Mouse (Mus musculus): ENCODE data around the gene Dync1i1. TPM values are rescaled to one million over a fixed set of nuclear protein-coding genes. Genes with fewer than 3 reads are reported as not detected.

Gene Dync1i1
- polyA plus RNA-seq, 1 experiment from 2014 or later, result 0.26 TPM

GRCm38 (mm10) chr6:6052696-6053095, 327.3 kb downstream of the Dync1i1 start:
- no peak for ATAC-seq
- H3K9ac ChIP-seq (ENCODE audit: low read depth, low read length), result no peak overlapping the region
- no peak overlapping the region for H3K4me3 ChIP-seq (ENCODE audit: low read length)
- 80% methylated on average over 11 of the region's 11 CpGs for WGBS
- no peak overlapping the region for H3K4me2 ChIP-seq (ENCODE audit: low read depth, low read length)
- H3K9me3 ChIP-seq (ENCODE audit: control insufficient read depth, low read length), result no peaks in the 10 kb centered on the region
- no peaks in the 10 kb centered on the region for H3K27me3 ChIP-seq (replicated peaks; ENCODE audit: control insufficient read depth, insufficient read depth, low read length)
- no peaks in the 10 kb centered on the region for H3K36me3 ChIP-seq (ENCODE audit: control insufficient read depth, insufficient read depth, low read length)
- no peak overlapping the region for H3K27ac ChIP-seq (ENCODE audit: low read length)
- no peaks in the 10 kb centered on the region for H3K4me1 ChIP-seq (ENCODE audit: control insufficient read depth, insufficient read depth, low read length)

GRCm38 (mm10) chr6:6053946-6054345, 328.5 kb downstream of the Dync1i1 start:
- Histone ChIP-seq H3K27me3 (replicated peaks; ENCODE audit: control insufficient read depth, insufficient read depth, low read length) (no peaks in the 10 kb centered on the region), H3K9ac (ENCODE audit: low read depth, low read length) (no peak overlapping the region), H3K36me3 (ENCODE audit: control insufficient read depth, insufficient read depth, low read length) (no peaks in the 10 kb centered on the region), H3K27ac (ENCODE audit: low read length) (no peak overlapping the region), H3K4me3 (ENCODE audit: low read length) (no peak overlapping the region), H3K4me1 (ENCODE audit: control insufficient read depth, insufficient read depth, low read length) (no peaks in the 10 kb centered on the region), H3K4me2 (ENCODE audit: low read depth, low read length) (no peak overlapping the region), H3K9me3 (ENCODE audit: control insufficient read depth, low read length) (no peaks in the 10 kb centered on the region)
- 82% methylated on average over 3 of the region's 3 CpGs for WGBS
- no peak for ATAC-seq

- Histone ChIP-seq H3K4me1 (ENCODE audit: control insufficient read depth, insufficient read depth, low read length) (no peaks in the 10 kb centered on the region), H3K9me3 (ENCODE audit: control insufficient read depth, low read length) (no peaks in the 10 kb centered on the region), H3K36me3 (ENCODE audit: control insufficient read depth, insufficient read depth, low read length) (no peaks in the 10 kb centered on the region), H3K4me2 (ENCODE audit: low read depth, low read length) (no peak overlapping the region), H3K27me3 (replicated peaks; ENCODE audit: control insufficient read depth, insufficient read depth, low read length) (no peaks in the 10 kb centered on the region), H3K9ac (ENCODE audit: low read depth, low read length) (no peak overlapping the region), H3K4me3 (ENCODE audit: low read length) (no peak overlapping the region), H3K27ac (ENCODE audit: low read length) (no peak overlapping the region)
- 67% methylated on average over 3 of the region's 3 CpGs for WGBS
- no peak for ATAC-seq
Observed at GRCm38 (mm10) chr6:6058548-6058947, 333.1 kb downstream of the Dync1i1 start.

- ATAC-seq, result no peak
- no peaks in the 10 kb centered on the region for H3K27me3 ChIP-seq (replicated peaks; ENCODE audit: control insufficient read depth, insufficient read depth, low read length)
- no peaks in the 10 kb centered on the region for H3K9me3 ChIP-seq (ENCODE audit: control insufficient read depth, low read length)
- H3K27ac ChIP-seq (ENCODE audit: low read length), result no peak overlapping the region
- 91% methylated on average over 6 of the region's 6 CpGs for WGBS
- H3K36me3 ChIP-seq (ENCODE audit: control insufficient read depth, insufficient read depth, low read length), result no peaks in the 10 kb centered on the region
- H3K4me3 ChIP-seq (ENCODE audit: low read length), result no peak overlapping the region
- no peaks in the 10 kb centered on the region for H3K4me1 ChIP-seq (ENCODE audit: control insufficient read depth, insufficient read depth, low read length)
- no peak overlapping the region for H3K9ac ChIP-seq (ENCODE audit: low read depth, low read length)
- no peak overlapping the region for H3K4me2 ChIP-seq (ENCODE audit: low read depth, low read length)
Observed at GRCm38 (mm10) chr6:6067201-6067600, 341.8 kb downstream of the Dync1i1 start.

GRCm38 (mm10) chr6:6070015-6070414, 344.6 kb downstream of the Dync1i1 start:
- Histone ChIP-seq H3K9me3 (ENCODE audit: control insufficient read depth, low read length) (no peaks in the 10 kb centered on the region), H3K27me3 (replicated peaks; ENCODE audit: control insufficient read depth, insufficient read depth, low read length) (no peaks in the 10 kb centered on the region), H3K9ac (ENCODE audit: low read depth, low read length) (no peak overlapping the region), H3K4me2 (ENCODE audit: low read depth, low read length) (no peak overlapping the region), H3K4me1 (ENCODE audit: control insufficient read depth, insufficient read depth, low read length) (no peaks in the 10 kb centered on the region), H3K27ac (ENCODE audit: low read length) (no peak overlapping the region), H3K4me3 (ENCODE audit: low read length) (no peak overlapping the region), H3K36me3 (ENCODE audit: control insufficient read depth, insufficient read depth, low read length) (no peaks in the 10 kb centered on the region)
- ATAC-seq, result no peak
- WGBS, result 7% methylated on average over 3 of the region's 3 CpGs

DNA sequence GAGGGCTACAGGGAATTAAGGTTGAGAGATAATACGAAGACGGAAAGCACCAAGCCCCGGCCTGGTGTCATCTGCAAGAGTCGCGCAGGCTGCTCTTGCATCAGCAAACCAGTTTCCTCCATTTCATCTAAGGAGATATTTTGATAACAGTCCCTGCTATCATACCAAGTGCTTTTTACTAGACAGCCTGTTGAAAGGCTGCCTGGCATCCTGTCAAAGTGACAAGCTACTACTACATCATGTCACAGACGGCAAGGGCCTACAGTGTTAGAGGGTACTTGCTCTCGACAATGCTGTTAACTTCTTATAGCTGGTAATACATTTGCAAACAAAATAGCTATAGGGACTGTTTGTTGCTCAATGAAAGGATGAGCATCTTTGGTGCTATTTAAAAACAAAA, 345.6 kb downstream of the Dync1i1 start:
- ATAC-seq, result no peak
- 84% methylated on average over 7 of the region's 7 CpGs for WGBS
- H3K4me1 ChIP-seq (ENCODE audit: control insufficient read depth, insufficient read depth, low read length), result no peaks in the 10 kb centered on the region
- H3K4me3 ChIP-seq (ENCODE audit: low read length), result no peak overlapping the region
- no peak overlapping the region for H3K27ac ChIP-seq (ENCODE audit: low read length)
- no peaks in the 10 kb centered on the region for H3K9me3 ChIP-seq (ENCODE audit: control insufficient read depth, low read length)
- H3K4me2 ChIP-seq (ENCODE audit: low read depth, low read length), result no peak overlapping the region
- H3K27me3 ChIP-seq (replicated peaks; ENCODE audit: control insufficient read depth, insufficient read depth, low read length), result no peaks in the 10 kb centered on the region
- H3K9ac ChIP-seq (ENCODE audit: low read depth, low read length), result no peak overlapping the region
- no peaks in the 10 kb centered on the region for H3K36me3 ChIP-seq (ENCODE audit: control insufficient read depth, insufficient read depth, low read length)

GRCm38 (mm10) chr6:6075940-6076447, 350.6 kb downstream of the Dync1i1 start:
- Histone ChIP-seq H3K27ac (ENCODE audit: low read length) (no peak overlapping the region), H3K4me3 (ENCODE audit: low read length) (no peak overlapping the region), H3K27me3 (replicated peaks; ENCODE audit: control insufficient read depth, insufficient read depth, low read length) (no peaks in the 10 kb centered on the region), H3K4me1 (ENCODE audit: control insufficient read depth, insufficient read depth, low read length) (no peaks in the 10 kb centered on the region), H3K9ac (ENCODE audit: low read depth, low read length) (no peak overlapping the region), H3K9me3 (ENCODE audit: control insufficient read depth, low read length) (no peaks in the 10 kb centered on the region), H3K36me3 (ENCODE audit: control insufficient read depth, insufficient read depth, low read length) (0 out of 2 replicates have a peak, but pooled peaks cover 2% of the 10 kb centered on the region), H3K4me2 (ENCODE audit: low read depth, low read length) (no peak overlapping the region)
- 89% methylated on average over 7 of the region's 7 CpGs for WGBS
- no peak for ATAC-seq

DNA sequence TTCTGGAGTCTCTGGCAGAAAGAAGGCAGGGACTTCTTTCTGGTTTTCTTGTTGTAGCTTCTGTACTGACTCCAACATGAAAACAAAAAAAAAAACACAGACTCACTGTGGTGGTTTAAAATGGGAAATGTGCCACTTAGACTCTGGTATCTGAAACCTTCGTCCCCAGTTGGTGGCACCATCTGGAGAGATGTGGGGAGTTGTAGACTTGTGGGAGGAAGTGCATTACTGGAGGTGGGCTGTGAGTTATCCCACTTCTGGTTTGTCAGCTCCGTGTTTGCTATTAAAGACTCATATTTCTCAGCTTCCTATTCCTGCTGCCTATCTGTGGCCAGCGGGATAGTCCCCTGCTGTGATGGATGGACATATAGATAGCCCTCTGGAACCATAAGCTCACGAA, 351.8 kb downstream of the Dync1i1 start:
- Histone ChIP-seq H3K36me3 (ENCODE audit: control insufficient read depth, insufficient read depth, low read length) (0 out of 2 replicates have a peak, but pooled peaks cover 2% of the 10 kb centered on the region), H3K27ac (ENCODE audit: low read length) (no peak overlapping the region), H3K4me2 (ENCODE audit: low read depth, low read length) (no peak overlapping the region), H3K4me3 (ENCODE audit: low read length) (no peak overlapping the region), H3K27me3 (replicated peaks; ENCODE audit: control insufficient read depth, insufficient read depth, low read length) (no peaks in the 10 kb centered on the region), H3K9ac (ENCODE audit: low read depth, low read length) (no peak overlapping the region), H3K9me3 (ENCODE audit: control insufficient read depth, low read length) (no peaks in the 10 kb centered on the region), H3K4me1 (ENCODE audit: control insufficient read depth, insufficient read depth, low read length) (no peaks in the 10 kb centered on the region)
- 79% methylated on average over 4 of the region's 4 CpGs for WGBS
- no peak for ATAC-seq
